Mouse (Mus musculus) limb, embryonic 11.5 days (tissue): ENCODE data around the gene Tmem253. TPM values are rescaled to one million over a fixed set of nuclear protein-coding genes. Genes with fewer than 3 reads are reported as not detected.

Experiments
- ATAC-seq: fragments of 200-750 bp; cut with Nextera tagmentation; 2 replicates; pipeline ENCODE4 v1.8.0; 2017; ENCODE audit warnings: low read depth; ENCODE audit not compliant: insufficient number of reproducible peaks, low FRiP score, low TSS enrichment
- DNase-seq: peaks from one replicate; pipeline ENCODE4 v3.0.0-alpha.2; 2015; ENCODE audit warnings: low spot score
- H3K27ac ChIP-seq: fragments of 300-500 bp; sonication (generic); replicated peaks from 2 replicates; pipeline ENCODE4 v1.5.1; 2014; ENCODE audit warnings: low read depth, mild to moderate bottlenecking, low read length
- H3K27me3 ChIP-seq: fragments of 300-500 bp; sonication (generic); 2 replicates; pipeline ENCODE4 v1.6.1; 2014; ENCODE audit warnings: mild to moderate bottlenecking, low read length, mixed read lengths; ENCODE audit not compliant: control insufficient read depth, insufficient read depth
- H3K36me3 ChIP-seq: fragments of 300-500 bp; sonication (generic); 2 replicates; pipeline ENCODE4 v1.6.1; 2014; ENCODE audit warnings: mild to moderate bottlenecking, low read length, moderate library complexity, mixed read lengths; ENCODE audit not compliant: control insufficient read depth, insufficient read depth
- H3K4me1 ChIP-seq: fragments of 300-500 bp; sonication (generic); 2 replicates; pipeline ENCODE4 v1.6.1; 2014; ENCODE audit warnings: low read length, mixed read lengths; ENCODE audit not compliant: control insufficient read depth, insufficient read depth
- H3K4me2 ChIP-seq: fragments of 300-500 bp; sonication (generic); 2 replicates; pipeline ENCODE4 v1.6.1; 2014; ENCODE audit warnings: low read depth, mild to moderate bottlenecking, moderate library complexity; ENCODE audit not compliant: severe bottlenecking
- H3K4me3 ChIP-seq: fragments of 300-500 bp; sonication (generic); 2 replicates; pipeline ENCODE4 v1.5.1; 2014; ENCODE audit warnings: low read depth, low read length
- H3K9ac ChIP-seq: fragments of 300-500 bp; sonication (generic); 2 replicates; pipeline ENCODE4 v1.6.1; 2014; ENCODE audit warnings: mild to moderate bottlenecking, low read length
- H3K9me3 ChIP-seq: fragments of 300-500 bp; sonication (generic); 2 replicates; pipeline ENCODE4 v1.6.1; 2016; ENCODE audit warnings: low read length; ENCODE audit not compliant: control insufficient read depth
- WGBS: fragments of 180-500 bp; shearing (Covaris S2); extraction: QIAGEN DNeasy Blood & Tissue Kit; methylation state at CpG from one replicate; pipeline ENCODE4 v1.1.7; 2014; 5-methylcytosine and 5-hydroxymethylcytosine counted together
- polyA plus RNA-seq: library from polyadenylated mRNA; unstranded; fragments of >200 nt; fragmentation: Nextera tagmentation; extraction: Ambion mirVana; gene quantifications from 2 replicates; pipeline ENCODE4 v1.2.1, GENCODE M21; 2014

Gene Tmem253
- polyA plus RNA-seq, 1 experiment from 2014 or later: 1.3 TPM

GRCm38 (mm10) chr14:52066135-52066534 is 50.7 kb downstream of the Tmem253 start:
- no peaks in the 10 kb centered on the region for H3K4me1 ChIP-seq
- ATAC-seq (no peak), DNase-seq (no peak)
- no peak overlapping the region for H3K27ac ChIP-seq
- H3K9ac ChIP-seq: no peak overlapping the region
- H3K36me3 ChIP-seq: no peaks in the 10 kb centered on the region; the same call in 1 of the 2 replicates
- H3K9me3 ChIP-seq: no peaks in the 10 kb centered on the region
- 50% methylated on average over 4 of the region's 4 CpGs for WGBS
- no peak overlapping the region for H3K4me3 ChIP-seq
- no peaks in the 10 kb centered on the region for H3K27me3 ChIP-seq
- H3K4me2 ChIP-seq: no peak overlapping the region

Other genes starting within 250 kb of the Tmem253 start
- gene Ang4, start 242.1 kb upstream of the Tmem253 start, polyA plus RNA-seq: not detected in 2 replicates
- not detected in 2 replicates for gene AY358078, start 215.6 kb upstream of the Tmem253 start, polyA plus RNA-seq
- not detected in 2 replicates for gene Ear6, start 162.0 kb upstream of the Tmem253 start, polyA plus RNA-seq
- gene Mettl17, start 130.8 kb upstream of the Tmem253 start, polyA plus RNA-seq: 41.9 and 46.2 TPM in 2 replicates
- 0.13 and 0.15 TPM in 2 replicates for gene Slc39a2, start 122.8 kb upstream of the Tmem253 start, polyA plus RNA-seq
- 11.9 and 12.9 TPM in 2 replicates for gene Ndrg2, start 101.5 kb upstream of the Tmem253 start, polyA plus RNA-seq
- not detected in 2 replicates for gene Tppp2, start 97.2 kb upstream of the Tmem253 start, polyA plus RNA-seq
- not detected in 2 replicates for gene Rnase13, start 92.9 kb upstream of the Tmem253 start, polyA plus RNA-seq
- gene Arhgef40, start 30.9 kb upstream of the Tmem253 start, polyA plus RNA-seq: 154 and 158 TPM in 2 replicates
- gene Zfp219, start 5.1 kb downstream of the Tmem253 start, polyA plus RNA-seq: 51.6 and 52.0 TPM in 2 replicates
- gene Olfr221, start 26.8 kb downstream of the Tmem253 start, polyA plus RNA-seq: not detected in 2 replicates
- gene Hnrnpc, start 88.4 kb downstream of the Tmem253 start, polyA plus RNA-seq: 989 and 1,009 TPM in 2 replicates
- gene Rpgrip1, start 95.0 kb downstream of the Tmem253 start, polyA plus RNA-seq: 119 and 124 TPM in 2 replicates
- gene Supt16, start 181.8 kb downstream of the Tmem253 start, polyA plus RNA-seq: 82.9 and 90.9 TPM in 2 replicates
- gene Chd8, start 242.1 kb downstream of the Tmem253 start, polyA plus RNA-seq: 55.4 and 58.6 TPM in 2 replicates